Mouse (Mus musculus) cerebellum, adult 2 months (tissue): ENCODE results near the gene Taar1.

ENCODE experiments used
- CTCF ChIP-seq: fragments of 200-500 bp; IDR thresholded peaks from 2 replicates; pipeline ENCODE4 v1.5.1; 2011; ENCODE audit warnings: low read depth, mild to moderate bottlenecking, control low read depth, low read length, moderate library complexity, borderline replicate concordance; ENCODE audit not compliant: insufficient read depth
- POLR2A ChIP-seq: fragments of 200-500 bp; IDR thresholded peaks from 2 replicates; pipeline ENCODE4 v1.6.1; 2011; ENCODE audit warnings: low read length, control low read depth, borderline replicate concordance; ENCODE audit not compliant: insufficient read depth

DNA sequence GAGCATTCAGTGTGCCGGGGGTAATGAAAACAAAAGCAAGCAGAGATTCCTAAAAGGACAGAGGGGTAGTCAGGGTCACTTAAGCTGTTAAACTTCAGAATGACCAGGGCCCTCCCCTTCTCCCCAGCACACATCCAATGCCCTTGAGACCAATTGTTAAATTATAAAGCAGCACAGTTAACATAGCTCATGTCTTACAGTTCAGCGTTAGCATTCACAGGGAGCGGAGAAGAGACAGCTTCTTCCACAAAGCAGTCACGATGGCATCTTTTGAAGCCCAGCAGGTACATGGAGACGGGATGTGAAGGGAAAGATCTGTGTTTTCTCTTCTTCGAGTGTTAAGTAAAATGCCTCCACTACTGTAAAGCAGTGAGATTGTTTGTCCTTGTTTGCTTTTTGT lies 18.2 kb downstream of the Taar1 start, which contains the start of gene Taar2:
- TF ChIP-seq POLR2A = no peak
- no peak for TF ChIP-seq CTCF
